In the genomic region with DNA sequence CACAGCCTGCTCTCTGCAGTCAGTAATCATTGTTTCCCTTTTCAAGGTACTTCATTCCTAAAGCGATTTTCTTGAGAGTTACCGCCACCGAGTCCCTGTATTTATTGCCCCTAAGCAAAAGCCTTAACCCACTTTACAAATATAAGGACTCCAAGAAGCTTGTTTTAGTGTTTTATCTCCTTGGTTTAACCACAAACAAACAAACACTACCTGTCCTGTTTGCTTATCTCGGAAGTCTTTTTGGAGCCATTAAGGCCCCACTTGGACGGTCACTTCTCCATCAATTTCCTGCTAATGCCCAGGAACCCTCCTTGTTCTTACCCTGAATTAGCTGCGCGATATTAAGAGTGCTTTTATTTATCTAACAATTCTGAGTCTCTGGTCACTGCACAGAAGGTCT, we compare ENCODE assay signal across 22 mouse cellular contexts. TPM values are rescaled to one million over a fixed set of nuclear protein-coding genes. Genes with fewer than 3 reads are reported as not detected.
A peak's percentile ranks its signal among the peaks of the same experiment; 100 is the strongest.
DNase-seq lines count a peak whose midpoint lies in the region; ATAC-seq and TF ChIP-seq lines count a peak whose summit lies in the region.
"Had no signal": no experiment of that assay in that cellular context is flagged by ENCODE, and none has a peak within 500 bp of the region (broad histone marks: within the 10 kb centered on the region; RNA-seq: fewer than 3 reads in every experiment).

No protein-coding gene starts in this region.

- peak overlapping the region; percentile 62 for H3K27ac ChIP-seq in heart, adult 2 months
- H3K27ac ChIP-seq in heart, postnatal 0 days (ENCODE audit: low read depth) = no peak overlapping the region
- H3K27ac ChIP-seq in heart, embryonic 10.5 days = no peak overlapping the region
- peak overlapping the region; percentile 87 for H3K27ac ChIP-seq in liver, adult 2 months (replicated peaks; ENCODE audit: insufficient read depth, low read depth, low read length)
- H3K27ac ChIP-seq in liver, embryonic 11.5 days (ENCODE audit: low read depth, low read length) = no peak overlapping the region
- no peak overlapping the region for H3K27ac ChIP-seq in limb, embryonic 13.5 days
- H3K27ac ChIP-seq: hindbrain, embryonic 14.5 days; lung, embryonic 15.5 days; neural tube, embryonic 12.5 days; stomach, postnatal 0 days had no signal

- no peak for TF ChIP-seq EP300 in heart, adult 2 months (IDR thresholded peaks at IDR 0.05; ENCODE audit: insufficient read depth, low read depth, low read length)
- TF ChIP-seq EP300 in heart, postnatal 0 days (IDR thresholded peaks at IDR 0.05; ENCODE audit: low read depth) = no peak

- no peak overlapping the region for H3K9ac ChIP-seq in heart, adult 2 months (ENCODE audit: low read depth, low read length)
- H3K9ac ChIP-seq in heart, postnatal 0 days (replicated peaks; ENCODE audit: low read depth, low read length) = 0 out of 2 replicates have a peak overlapping the region, but pooled peaks have one; percentile 73
- peak overlapping the region; percentile 60 for H3K9ac ChIP-seq in liver, adult 2 months (ENCODE audit: low read depth, low read length)
- no peak overlapping the region for H3K9ac ChIP-seq in liver, embryonic 11.5 days (ENCODE audit: low read depth, low read length)
- no peak overlapping the region for H3K9ac ChIP-seq in limb, embryonic 13.5 days
- H3K9ac ChIP-seq: lung, embryonic 15.5 days; neural tube, embryonic 12.5 days had no signal

- H3K4me3 ChIP-seq in heart, adult 2 months = peak overlapping the region; percentile 58
- H3K4me3 ChIP-seq in heart, postnatal 0 days (ENCODE audit: low read depth, low read length) = peak overlapping the region; percentile 67
- H3K4me3 ChIP-seq in heart, embryonic 10.5 days = no peak overlapping the region
- H3K4me3 ChIP-seq in liver, adult 2 months (ENCODE audit: insufficient read depth, low read depth, low read length) = peak overlapping the region; percentile 95
- H3K4me3 ChIP-seq in liver, embryonic 11.5 days (ENCODE audit: low read depth, low read length) = no peak overlapping the region
- H3K4me3 ChIP-seq in limb, embryonic 13.5 days = 0 out of 2 replicates have a peak overlapping the region, but pooled peaks have one; percentile 58
- H3K4me3 ChIP-seq: neural tube, embryonic 12.5 days had no signal

- no peaks in the 10 kb centered on the region for H3K27me3 ChIP-seq in heart, adult 2 months (ENCODE audit: control insufficient read depth, insufficient read depth, low read length)
- no peaks in the 10 kb centered on the region for H3K27me3 ChIP-seq in heart, postnatal 0 days (ENCODE audit: control insufficient read depth, insufficient read depth, low read length)
- H3K27me3 ChIP-seq in heart, embryonic 10.5 days (ENCODE audit: insufficient read depth, poor library complexity, severe bottlenecking) = no peaks in the 10 kb centered on the region
- no peaks in the 10 kb centered on the region for H3K27me3 ChIP-seq in liver, adult 2 months (ENCODE audit: control insufficient read depth, insufficient read depth, low read length)
- 0 out of 2 replicates have a peak, but pooled peaks cover 8% of the 10 kb centered on the region for H3K27me3 ChIP-seq in liver, embryonic 11.5 days (replicated peaks; ENCODE audit: control insufficient read depth, insufficient read depth, low read length)
- H3K27me3 ChIP-seq in limb, embryonic 13.5 days = peaks cover 26% of the 10 kb centered on the region

- no peaks in the 10 kb centered on the region; the same call in 1 of the 2 replicates for H3K4me1 ChIP-seq in heart, adult 2 months (ENCODE audit: control insufficient read depth, insufficient read depth, low read length)
- H3K4me1 ChIP-seq in heart, postnatal 0 days (ENCODE audit: control insufficient read depth, insufficient read depth) = peaks cover 25% of the 10 kb centered on the region
- peaks cover 7% of the 10 kb centered on the region; the same call in 1 of the 2 replicates for H3K4me1 ChIP-seq in heart, embryonic 10.5 days
- peaks cover 12% of the 10 kb centered on the region for H3K4me1 ChIP-seq in liver, adult 2 months (ENCODE audit: control insufficient read depth, insufficient read depth, low read length)
- H3K4me1 ChIP-seq in liver, embryonic 11.5 days (replicated peaks; ENCODE audit: control insufficient read depth, insufficient read depth, low read length) = no peaks in the 10 kb centered on the region
- H3K4me1 ChIP-seq in limb, embryonic 13.5 days = peaks cover 11% of the 10 kb centered on the region
- H3K4me1 ChIP-seq: neural tube, embryonic 12.5 days had no signal

- H3K4me2 ChIP-seq in heart, postnatal 0 days (ENCODE audit: low read depth, low read length) = peak overlapping the region; percentile 81
- no peak overlapping the region for H3K4me2 ChIP-seq in liver, embryonic 11.5 days
- H3K4me2 ChIP-seq in limb, embryonic 13.5 days (replicated peaks) = peak overlapping the region; percentile 94

- ATAC-seq in heart, postnatal 0 days (ENCODE audit: insufficient read depth, low read depth) = no peak
- ATAC-seq in liver, embryonic 11.5 days (replicated peaks; ENCODE audit: low FRiP score) = no peak
- no peak for ATAC-seq in limb, embryonic 13.5 days (ENCODE audit: low FRiP score, low read depth)
- ATAC-seq: CD4-positive, CD25-positive, alpha-beta regulatory T cell, adult 4 months; inflammation-experienced regulatory T-cells, adult 6 months had no signal

- DNase-seq in heart, adult 2 months = no peak
- no peak for DNase-seq in heart, adult 8-10 months (ENCODE audit: low spot score)
- DNase-seq in heart, postnatal 0 days (ENCODE audit: low spot score) = peak; percentile 3
- no peak for DNase-seq in heart, embryonic 10.5 days (ENCODE audit: low spot score)
- peak; percentile 58 for DNase-seq in liver, adult 2 months (ENCODE audit: extremely low read depth, low read depth, low spot score)
- no peak for DNase-seq in liver, embryonic 11.5 days (ENCODE audit: low spot score)
- no peak for DNase-seq in Muller cell, postnatal 12 days (ENCODE audit: inconsistent ontology term)
- DNase-seq: cerebellum, adult 11 months; cerebellum, adult 9-11 months; left cerebral cortex, postnatal 4 days; lung, postnatal 4 days; midbrain, embryonic 14.5 days; right cerebral cortex, postnatal 14 days; thymus, adult 2 months; thymus, postnatal 4 days had no signal

- intact Hi-C loops in heart, adult 2 months (cut with DNase I) = no loop called here

- H3K79me2 ChIP-seq in heart, adult 2 months (replicated peaks; ENCODE audit: control insufficient read depth, insufficient read depth, low read length) = no peaks in the 10 kb centered on the region
- H3K79me2 ChIP-seq in liver, adult 2 months (ENCODE audit: control insufficient read depth, insufficient read depth, low read length) = peaks cover 9% of the 10 kb centered on the region

- 59% methylated on average over 7 of the region's 7 CpGs for WGBS in heart, adult 2 months
- 73% methylated on average over 7 of the region's 7 CpGs for WGBS in heart, postnatal 0 days
- 63% methylated on average over 7 of the region's 7 CpGs for WGBS in heart, embryonic 10.5 days
- WGBS in liver, adult 2 months = 17% methylated on average over 7 of the region's 7 CpGs
- 64% methylated on average over 7 of the region's 7 CpGs for WGBS in liver, embryonic 11.5 days
- WGBS in limb, embryonic 13.5 days = 61% methylated on average over 7 of the region's 7 CpGs

- H3K9me3 ChIP-seq in heart, postnatal 0 days (replicated peaks; ENCODE audit: control insufficient read depth, low read length) = no peaks in the 10 kb centered on the region
- no peaks in the 10 kb centered on the region for H3K9me3 ChIP-seq in heart, embryonic 10.5 days
- H3K9me3 ChIP-seq in liver, embryonic 11.5 days (ENCODE audit: control insufficient read depth, low read length) = no peaks in the 10 kb centered on the region
- no peaks in the 10 kb centered on the region for H3K9me3 ChIP-seq in limb, embryonic 13.5 days
- H3K9me3 ChIP-seq: lung, embryonic 15.5 days; neural tube, embryonic 12.5 days had no signal

- H3K36me3 ChIP-seq in heart, adult 2 months (ENCODE audit: control insufficient read depth, insufficient read depth, low read length) = no peaks in the 10 kb centered on the region; the same call in 1 of the 2 replicates
- H3K36me3 ChIP-seq in heart, postnatal 0 days (replicated peaks; ENCODE audit: control insufficient read depth, insufficient read depth, low read length) = no peaks in the 10 kb centered on the region
- H3K36me3 ChIP-seq in heart, embryonic 10.5 days = no peaks in the 10 kb centered on the region
- H3K36me3 ChIP-seq in liver, adult 2 months (ENCODE audit: control insufficient read depth, insufficient read depth, low read length) = no peaks in the 10 kb centered on the region
- H3K36me3 ChIP-seq in liver, embryonic 11.5 days (ENCODE audit: control insufficient read depth, insufficient read depth, low read length) = no peaks in the 10 kb centered on the region
- H3K36me3 ChIP-seq in limb, embryonic 13.5 days = no peaks in the 10 kb centered on the region
- H3K36me3 ChIP-seq: lung, embryonic 15.5 days; neural tube, embryonic 12.5 days had no signal

- no peak for TF ChIP-seq CTCF in heart, adult 2 months (IDR thresholded peaks at IDR 0.05)
- TF ChIP-seq CTCF in heart, postnatal 0 days (IDR thresholded peaks at IDR 0.05; ENCODE audit: low read depth) = no peak
- no peak for TF ChIP-seq CTCF in liver, adult 2 months (IDR thresholded peaks at IDR 0.05; ENCODE audit: low read depth, low read length)

- TF ChIP-seq POLR2A in heart, adult 2 months (IDR thresholded peaks at IDR 0.05; ENCODE audit: insufficient read depth, low read depth, low read length) = no peak
- no peak for TF ChIP-seq POLR2A in liver, adult 2 months (IDR thresholded peaks at IDR 0.05; ENCODE audit: extremely low read depth, insufficient read depth, low read length)

RNA-seq across cellular contexts. Expression of a gene that starts 1.4 kb away (rescaled TPM):
- total RNA-seq in heart, adult 2 months (2021) = 10 to 100 TPM; 47.8 to 55.4 TPM
- 50.6 and 69.4 TPM in 2 replicates for polyA plus RNA-seq in heart, adult 2 months (2012; rRNA removed)
- 10 to 100 TPM; 53.4 to 63.8 (median 55.9) TPM for total RNA-seq in heart, adult 8-10 months (2022)
- 23.5 and 58.4 TPM in 2 replicates for total RNA-seq in heart, postnatal 0 days (2014; rRNA removed; ENCODE audit: low replicate concordance)
- polyA plus RNA-seq in heart, postnatal 0 days (2015; fragmentation: Nextera tagmentation; extraction: Ambion mirVana) = 25.9 and 33.1 TPM in 2 replicates
- polyA plus RNA-seq in heart, embryonic 10.5 days (2016; fragmentation: Nextera tagmentation; extraction: Ambion mirVana) = 4.6 and 8.2 TPM in 2 replicates
- total RNA-seq in liver, adult 2 months (2014; rRNA removed) = 45.2 and 55.2 TPM in 2 replicates
- 86.5 and 95.1 TPM in 2 replicates for polyA plus RNA-seq in liver, adult 2 months (2012; rRNA removed)
- 3.9 and 4.1 TPM in 2 replicates for polyA plus RNA-seq in liver, embryonic 11.5 days (2014; fragmentation: Nextera tagmentation; extraction: Ambion mirVana)
- 4.1 and 6.1 TPM in 2 replicates for polyA plus RNA-seq in limb, embryonic 13.5 days (2015; fragmentation: Nextera tagmentation; extraction: Ambion mirVana)
- polyA plus RNA-seq: CD4-positive, CD25-positive, alpha-beta regulatory T cell, adult 4 months; inflammation-experienced regulatory T-cells, adult 6 months had no signal

Comparison
In these comparisons a context has a peak if more than half of its experiments do, and no peak if none do; other contexts are left out.
1. DNase-seq: peak in heart, postnatal 0 days (single experiment) and liver, adult 2 months (single experiment); none in heart, adult 2 months (0 of 2), heart, adult 8-10 months (single experiment), heart, embryonic 10.5 days (single experiment), liver, embryonic 11.5 days (single experiment) and Muller cell, postnatal 12 days (single experiment).
2. H3K27ac ChIP-seq: peak in heart, adult 2 months (single experiment) and liver, adult 2 months (single experiment); none in heart, postnatal 0 days (single experiment), heart, embryonic 10.5 days (single experiment), liver, embryonic 11.5 days (single experiment) and limb, embryonic 13.5 days (single experiment).
3. H3K4me3 ChIP-seq: peak in heart, adult 2 months (single experiment), heart, postnatal 0 days (single experiment), liver, adult 2 months (single experiment) and limb, embryonic 13.5 days (single experiment); none in heart, embryonic 10.5 days (single experiment) and liver, embryonic 11.5 days (single experiment).
4. H3K9ac ChIP-seq: peak in heart, postnatal 0 days (single experiment) and liver, adult 2 months (single experiment); none in heart, adult 2 months (single experiment), liver, embryonic 11.5 days (single experiment) and limb, embryonic 13.5 days (single experiment).